Mouse (Mus musculus): ENCODE data around the gene Abtb1. TPM values are rescaled to one million over a fixed set of nuclear protein-coding genes. Genes with fewer than 3 reads are reported as not detected.

The Abtb1 gene
- polyA plus RNA-seq, 1 experiment from 2014 or later: 19.3 TPM

GRCm38 (mm10) chr6:88879471-88879870 lies 37.7 kb upstream of the Abtb1 start:
- Histone ChIP-seq H3K36me3 (ENCODE audit: control insufficient read depth, insufficient read depth, low read length) (peaks cover 13% of the 10 kb centered on the region), H3K4me2 (ENCODE audit: low read depth, severe bottlenecking) (no peak overlapping the region), H3K9ac (ENCODE audit: low read length) (no peak overlapping the region), H3K9me3 (ENCODE audit: control insufficient read depth, low read length) (no peaks in the 10 kb centered on the region), H3K27me3 (ENCODE audit: control insufficient read depth, insufficient read depth, low read length) (no peaks in the 10 kb centered on the region), H3K4me1 (ENCODE audit: control insufficient read depth, insufficient read depth, low read length) (no peaks in the 10 kb centered on the region), H3K4me3 (ENCODE audit: low read depth, low read length) (no peak overlapping the region), H3K27ac (replicated peaks; ENCODE audit: low read depth, low read length) (no peak overlapping the region)
- WGBS: 64% methylated on average over 4 of the region's 4 CpGs
- ATAC-seq (ENCODE audit: insufficient number of reproducible peaks, low FRiP score, low TSS enrichment, low read depth): no peak
- no peak for DNase-seq (ENCODE audit: low spot score)

DNA sequence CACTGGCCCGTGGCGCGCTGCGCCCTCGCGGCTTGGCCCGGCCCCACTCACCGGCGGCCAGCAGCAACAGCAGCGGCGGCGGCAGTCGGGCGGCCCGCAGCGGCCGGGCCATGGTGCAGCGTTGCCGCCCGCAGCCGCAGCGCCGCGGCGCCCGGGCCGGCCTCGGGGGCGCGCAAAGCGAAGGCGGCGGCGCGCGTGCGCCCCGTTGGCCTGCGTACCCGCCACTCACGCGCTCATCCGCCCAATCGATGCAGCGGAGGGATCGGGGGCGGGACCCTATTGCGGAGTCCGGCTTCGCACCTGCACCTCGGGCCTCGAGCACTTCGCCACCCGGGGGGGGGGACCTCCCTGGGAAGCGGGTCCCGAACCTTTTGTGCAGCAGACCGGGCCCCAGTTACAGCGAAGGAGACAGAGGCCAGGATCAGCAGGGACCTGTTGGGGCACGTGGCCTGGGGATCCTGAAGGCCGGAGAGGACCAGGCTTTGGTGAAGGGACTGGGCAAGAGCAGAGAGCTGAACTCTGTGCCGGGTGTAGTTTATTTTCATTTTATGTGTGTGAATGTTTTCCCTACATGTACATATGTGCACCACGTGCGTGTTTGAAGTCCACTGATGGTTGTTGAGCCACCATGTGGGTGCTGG lies 33.2 kb upstream of the Abtb1 start, which contains the start of gene Podxl2:
Gene Podxl2 (minus strand): TSS at position 177 of the 641 bp plus-strand sequence.
- Histone ChIP-seq H3K27me3 (ENCODE audit: control insufficient read depth, insufficient read depth, low read length) (peaks cover 4% of the 10 kb centered on the region; the same call in 1 of the 2 replicates), H3K27ac (replicated peaks; ENCODE audit: low read depth, low read length) (no peak within 1 kb of the TSS), H3K9ac (ENCODE audit: low read length) (peak within 1 kb of the TSS; percentile 85), H3K9me3 (ENCODE audit: control insufficient read depth, low read length) (no peaks in the 10 kb centered on the region), H3K4me3 (ENCODE audit: low read depth, low read length) (peak within 1 kb of the TSS; percentile 62), H3K36me3 (ENCODE audit: control insufficient read depth, insufficient read depth, low read length) (no peaks in the 10 kb centered on the region), H3K4me2 (ENCODE audit: low read depth, severe bottlenecking) (peak within 1 kb of the TSS; percentile 90), H3K4me1 (ENCODE audit: control insufficient read depth, insufficient read depth, low read length) (0 out of 2 replicates have a peak, but pooled peaks cover 2% of the 10 kb centered on the region)
- WGBS: 5% methylated on average over 43 of the region's 63 CpGs
- peak; percentile 65 for ATAC-seq (ENCODE audit: insufficient number of reproducible peaks, low FRiP score, low TSS enrichment, low read depth)
- peak; percentile 86 for DNase-seq (ENCODE audit: low spot score)

GRCm38 (mm10) chr6:88873965-88874867 lies 32.4 kb upstream of the Abtb1 start:
- H3K27me3 ChIP-seq (ENCODE audit: control insufficient read depth, insufficient read depth, low read length): peaks cover 4% of the 10 kb centered on the region; the same call in 1 of the 2 replicates
- peak; percentile 63 for ATAC-seq (ENCODE audit: insufficient number of reproducible peaks, low FRiP score, low TSS enrichment, low read depth)
- no peak overlapping the region for H3K27ac ChIP-seq (replicated peaks; ENCODE audit: low read depth, low read length)
- DNase-seq (ENCODE audit: low spot score): peak; percentile 53
- 0 out of 2 replicates have a peak, but pooled peaks cover 2% of the 10 kb centered on the region for H3K4me1 ChIP-seq (ENCODE audit: control insufficient read depth, insufficient read depth, low read length)
- no peaks in the 10 kb centered on the region for H3K36me3 ChIP-seq (ENCODE audit: control insufficient read depth, insufficient read depth, low read length)
- H3K4me3 ChIP-seq (ENCODE audit: low read depth, low read length): peak overlapping the region; percentile 62
- peak overlapping the region; percentile 90 for H3K4me2 ChIP-seq (ENCODE audit: low read depth, severe bottlenecking)
- H3K9me3 ChIP-seq (ENCODE audit: control insufficient read depth, low read length): no peaks in the 10 kb centered on the region
- peak overlapping the region; percentile 85 for H3K9ac ChIP-seq (ENCODE audit: low read length)
- WGBS: 3% methylated on average over 70 of the region's 74 CpGs

GRCm38 (mm10) chr6:88872811-88873210 lies 31.0 kb upstream of the Abtb1 start:
- Histone ChIP-seq H3K27ac (replicated peaks; ENCODE audit: low read depth, low read length) (no peak overlapping the region), H3K9ac (ENCODE audit: low read length) (no peak overlapping the region), H3K9me3 (ENCODE audit: control insufficient read depth, low read length) (no peaks in the 10 kb centered on the region), H3K4me3 (ENCODE audit: low read depth, low read length) (no peak overlapping the region), H3K36me3 (ENCODE audit: control insufficient read depth, insufficient read depth, low read length) (no peaks in the 10 kb centered on the region), H3K27me3 (ENCODE audit: control insufficient read depth, insufficient read depth, low read length) (peaks cover 4% of the 10 kb centered on the region; the same call in 1 of the 2 replicates), H3K4me1 (ENCODE audit: control insufficient read depth, insufficient read depth, low read length) (0 out of 2 replicates have a peak, but pooled peaks cover 2% of the 10 kb centered on the region), H3K4me2 (ENCODE audit: low read depth, severe bottlenecking) (no peak overlapping the region; the same call in 1 of the 2 replicates)
- no peak for DNase-seq (ENCODE audit: low spot score)
- ATAC-seq (ENCODE audit: insufficient number of reproducible peaks, low FRiP score, low TSS enrichment, low read depth): no peak
- 32% methylated on average over 7 of the region's 7 CpGs for WGBS

DNA sequence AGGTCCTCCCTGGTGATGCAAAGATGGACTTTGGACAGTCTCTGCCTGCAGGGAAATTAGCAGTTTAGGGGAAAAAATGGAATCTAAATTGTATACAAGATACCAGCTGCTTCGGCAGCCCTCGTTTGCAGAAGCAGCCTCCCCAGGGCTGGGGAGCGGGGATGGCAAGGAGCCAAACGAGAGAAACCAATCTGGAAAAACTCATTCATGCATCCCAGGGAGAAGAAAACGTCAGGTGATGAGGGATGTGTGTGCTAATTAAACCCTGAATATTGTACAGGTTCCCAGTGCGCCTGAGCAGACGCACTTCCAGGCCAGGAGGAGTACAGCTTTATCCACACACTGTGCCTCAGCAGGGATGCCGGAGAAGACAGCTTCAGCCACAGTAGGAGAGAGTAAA lies 29.8 kb upstream of the Abtb1 start:
- DNase-seq (ENCODE audit: low spot score): no peak
- peaks cover 4% of the 10 kb centered on the region; the same call in 1 of the 2 replicates for H3K27me3 ChIP-seq (ENCODE audit: control insufficient read depth, insufficient read depth, low read length)
- 0 out of 2 replicates have a peak, but pooled peaks cover 2% of the 10 kb centered on the region for H3K4me1 ChIP-seq (ENCODE audit: control insufficient read depth, insufficient read depth, low read length)
- ATAC-seq (ENCODE audit: insufficient number of reproducible peaks, low FRiP score, low TSS enrichment, low read depth): no peak
- H3K9ac ChIP-seq (ENCODE audit: low read length): no peak overlapping the region
- no peak overlapping the region for H3K4me2 ChIP-seq (ENCODE audit: low read depth, severe bottlenecking)
- no peaks in the 10 kb centered on the region for H3K9me3 ChIP-seq (ENCODE audit: control insufficient read depth, low read length)
- H3K4me3 ChIP-seq (ENCODE audit: low read depth, low read length): no peak overlapping the region
- H3K36me3 ChIP-seq (ENCODE audit: control insufficient read depth, insufficient read depth, low read length): no peaks in the 10 kb centered on the region
- 60% methylated on average over 8 of the region's 8 CpGs for WGBS
- H3K27ac ChIP-seq (replicated peaks; ENCODE audit: low read depth, low read length): no peak overlapping the region

DNA sequence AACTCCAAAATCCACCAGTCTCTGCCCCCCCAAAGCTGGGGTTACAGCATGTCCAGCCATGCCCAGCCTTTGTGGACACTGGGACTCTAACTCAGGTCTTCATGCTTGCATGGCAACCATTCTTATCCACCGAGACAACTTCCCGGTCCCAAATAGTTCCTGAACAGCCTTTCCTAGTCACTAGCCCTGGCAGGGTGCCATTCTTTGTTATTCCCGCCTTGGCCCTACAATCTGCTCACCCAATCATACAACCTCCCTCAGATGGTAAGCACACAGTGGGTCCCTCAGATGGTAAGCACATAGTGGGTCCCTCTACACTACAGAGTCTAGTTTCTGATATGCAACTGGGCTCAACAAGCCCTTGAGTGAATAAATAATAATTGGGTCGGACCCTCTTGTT lies 28.8 kb upstream of the Abtb1 start:
- Histone ChIP-seq H3K4me1 (ENCODE audit: control insufficient read depth, insufficient read depth, low read length) (0 out of 2 replicates have a peak, but pooled peaks cover 2% of the 10 kb centered on the region), H3K4me3 (ENCODE audit: low read depth, low read length) (no peak overlapping the region), H3K27ac (replicated peaks; ENCODE audit: low read depth, low read length) (no peak overlapping the region), H3K9ac (ENCODE audit: low read length) (no peak overlapping the region), H3K4me2 (ENCODE audit: low read depth, severe bottlenecking) (no peak overlapping the region), H3K36me3 (ENCODE audit: control insufficient read depth, insufficient read depth, low read length) (no peaks in the 10 kb centered on the region), H3K27me3 (ENCODE audit: control insufficient read depth, insufficient read depth, low read length) (peaks cover 4% of the 10 kb centered on the region; the same call in 1 of the 2 replicates), H3K9me3 (ENCODE audit: control insufficient read depth, low read length) (no peaks in the 10 kb centered on the region)
- 77% methylated on average over 4 of the region's 4 CpGs for WGBS
- ATAC-seq (ENCODE audit: insufficient number of reproducible peaks, low FRiP score, low TSS enrichment, low read depth): no peak
- DNase-seq (ENCODE audit: low spot score): no peak

DNA sequence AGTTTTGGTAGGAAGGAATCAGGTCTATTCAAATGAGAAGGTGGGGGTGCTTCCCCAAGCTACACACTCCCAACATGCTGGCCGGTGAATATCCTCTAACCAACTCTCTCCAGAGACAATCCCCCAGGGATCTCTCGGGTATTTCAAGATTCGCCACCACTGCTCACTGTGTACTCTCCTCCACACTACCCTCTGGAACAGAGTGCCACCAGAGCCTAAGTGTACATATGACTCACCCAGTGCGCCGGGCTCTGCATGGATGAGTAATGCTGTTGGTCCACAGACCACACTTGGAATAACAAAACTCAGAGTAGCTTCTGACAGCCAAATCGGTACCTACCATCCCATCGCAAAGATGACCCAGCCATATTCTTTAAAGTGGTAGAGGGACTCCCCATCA lies 27.7 kb upstream of the Abtb1 start:
- no peak for ATAC-seq (ENCODE audit: insufficient number of reproducible peaks, low FRiP score, low TSS enrichment, low read depth)
- 94% methylated on average over 7 of the region's 7 CpGs for WGBS
- DNase-seq (ENCODE audit: low spot score): no peak

GRCm38 (mm10) chr6:88865704-88866103 lies 23.9 kb upstream of the Abtb1 start:
- Histone ChIP-seq H3K27ac (replicated peaks; ENCODE audit: low read depth, low read length) (no peak overlapping the region), H3K4me2 (ENCODE audit: low read depth, severe bottlenecking) (no peak overlapping the region), H3K4me1 (ENCODE audit: control insufficient read depth, insufficient read depth, low read length) (no peaks in the 10 kb centered on the region), H3K4me3 (ENCODE audit: low read depth, low read length) (no peak overlapping the region), H3K36me3 (ENCODE audit: control insufficient read depth, insufficient read depth, low read length) (no peaks in the 10 kb centered on the region; the same call in 1 of the 2 replicates), H3K9me3 (ENCODE audit: control insufficient read depth, low read length) (no peaks in the 10 kb centered on the region), H3K9ac (ENCODE audit: low read length) (no peak overlapping the region), H3K27me3 (ENCODE audit: control insufficient read depth, insufficient read depth, low read length) (no peaks in the 10 kb centered on the region)
- DNase-seq (ENCODE audit: low spot score) (no peak), ATAC-seq (ENCODE audit: insufficient number of reproducible peaks, low FRiP score, low TSS enrichment, low read depth) (no peak)
- 83% methylated on average over 7 of the region's 7 CpGs for WGBS

More for the DNA sequence above, 27.7 kb upstream of the Abtb1 start:
- Histone ChIP-seq H3K27me3 (ENCODE audit: control insufficient read depth, insufficient read depth, low read length) (peaks cover 4% of the 10 kb centered on the region; the same call in 1 of the 2 replicates), H3K4me3 (ENCODE audit: low read depth, low read length) (no peak overlapping the region), H3K9me3 (ENCODE audit: control insufficient read depth, low read length) (no peaks in the 10 kb centered on the region), H3K9ac (ENCODE audit: low read length) (no peak overlapping the region), H3K36me3 (ENCODE audit: control insufficient read depth, insufficient read depth, low read length) (no peaks in the 10 kb centered on the region), H3K4me2 (ENCODE audit: low read depth, severe bottlenecking) (no peak overlapping the region), H3K4me1 (ENCODE audit: control insufficient read depth, insufficient read depth, low read length) (0 out of 2 replicates have a peak, but pooled peaks cover 2% of the 10 kb centered on the region), H3K27ac (replicated peaks; ENCODE audit: low read depth, low read length) (no peak overlapping the region)

Measured in limb, embryonic 11.5 days (tissue).